Mouse (Mus musculus): ENCODE measurements at regions not wholly inside any gene's neighbourhood (a gene's known extent, or its start where the extent isn't known, plus 50 kb on each side); places are given as distances from the start of the nearest gene placed in this dataset.

- no peak for TF ChIP-seq POLR2A (IDR thresholded peaks at IDR 0.05; ENCODE audit: borderline replicate concordance, extremely low read depth, insufficient read depth, insufficient read length, poor library complexity, severe bottlenecking)
- no peak for TF ChIP-seq CTCF (IDR thresholded peaks at IDR 0.05; ENCODE audit: borderline replicate concordance, extremely low read depth, insufficient read depth, insufficient read length)
Measured at GRCm38 (mm10) chr3:83575526-83575925, 190.6 kb upstream of the Sfrp2 start.
